Mouse (Mus musculus): Measurements from ENCODE around the gene Abca4. TPM values are rescaled to one million over a fixed set of nuclear protein-coding genes. Genes with fewer than 3 reads are reported as not detected.
A peak's percentile ranks its signal among the peaks of the same experiment; 100 is the strongest.

Abca4 gene
- total RNA-seq, 2 experiments from 2014 or later = 1.8 to 2.3 TPM

- no peak for DNase-seq
Observed at GRCm38 (mm10) chr3:122109461-122109860, 65.2 kb downstream of the Abca4 start.

GRCm38 (mm10) chr3:122111141-122111981 lies 67.1 kb downstream of the Abca4 start:
- no peak for DNase-seq

GRCm38 (mm10) chr3:122118651-122119214 lies 74.5 kb downstream of the Abca4 start:
- DNase-seq = no peak

GRCm38 (mm10) chr3:122119733-122120132 lies 75.5 kb downstream of the Abca4 start:
- DNase-seq = no peak

GRCm38 (mm10) chr3:122120217-122120616 lies 76.0 kb downstream of the Abca4 start:
- no peak for DNase-seq

- peak; percentile 94 for DNase-seq
Observed at GRCm38 (mm10) chr3:122122127-122122663, 78.0 kb downstream of the Abca4 start.

- DNase-seq = no peak
Observed at GRCm38 (mm10) chr3:122122838-122123237, 78.6 kb downstream of the Abca4 start.

- DNase-seq = no peak
Observed at GRCm38 (mm10) chr3:122128999-122129493, 84.8 kb downstream of the Abca4 start.

GRCm38 (mm10) chr3:122130771-122131170 lies 86.5 kb downstream of the Abca4 start:
- no peak for DNase-seq

GRCm38 (mm10) chr3:122131633-122132032 lies 87.4 kb downstream of the Abca4 start:
- no peak for DNase-seq

- no peak for DNase-seq
Observed at GRCm38 (mm10) chr3:122133255-122133654, 89.0 kb downstream of the Abca4 start.

- DNase-seq = no peak
Observed at GRCm38 (mm10) chr3:122133840-122134239, 89.6 kb downstream of the Abca4 start.

GRCm38 (mm10) chr3:122140589-122141400 lies 96.6 kb downstream of the Abca4 start:
- DNase-seq = peak; percentile 70

GRCm38 (mm10) chr3:122142256-122142922 lies 98.1 kb downstream of the Abca4 start:
- no peak for DNase-seq

GRCm38 (mm10) chr3:122143432-122143831 lies 99.2 kb downstream of the Abca4 start:
- no peak for DNase-seq

GRCm38 (mm10) chr3:122145430-122145829 lies 101.2 kb downstream of the Abca4 start:
- no peak for DNase-seq

- DNase-seq = no peak
Observed at GRCm38 (mm10) chr3:122150836-122151235, 106.6 kb downstream of the Abca4 start.

GRCm38 (mm10) chr3:122152431-122152830 lies 108.2 kb downstream of the Abca4 start:
- DNase-seq = no peak

GRCm38 (mm10) chr3:122154080-122154479 lies 109.8 kb downstream of the Abca4 start:
- no peak for DNase-seq

- no peak for DNase-seq
Observed at GRCm38 (mm10) chr3:122159447-122159846, 115.2 kb downstream of the Abca4 start.

GRCm38 (mm10) chr3:122169616-122170178 lies 125.5 kb downstream of the Abca4 start:
- peak; percentile 79 for DNase-seq

Data from gastrocnemius, postnatal 10 days (tissue).